Mouse (Mus musculus) cerebellum, adult 9-10 months (tissue): ENCODE data around the gene Mfsd8.
"Not testable (repeated sequence)": the region's sequence is repeated elsewhere in the genome, so short reads cannot be mapped to it uniquely, and the experiment has no call there.

Experiments
- DNase-seq: peaks from one replicate; pipeline ENCODE4 v3.0.0; 2022

The Mfsd8 gene

DNA sequence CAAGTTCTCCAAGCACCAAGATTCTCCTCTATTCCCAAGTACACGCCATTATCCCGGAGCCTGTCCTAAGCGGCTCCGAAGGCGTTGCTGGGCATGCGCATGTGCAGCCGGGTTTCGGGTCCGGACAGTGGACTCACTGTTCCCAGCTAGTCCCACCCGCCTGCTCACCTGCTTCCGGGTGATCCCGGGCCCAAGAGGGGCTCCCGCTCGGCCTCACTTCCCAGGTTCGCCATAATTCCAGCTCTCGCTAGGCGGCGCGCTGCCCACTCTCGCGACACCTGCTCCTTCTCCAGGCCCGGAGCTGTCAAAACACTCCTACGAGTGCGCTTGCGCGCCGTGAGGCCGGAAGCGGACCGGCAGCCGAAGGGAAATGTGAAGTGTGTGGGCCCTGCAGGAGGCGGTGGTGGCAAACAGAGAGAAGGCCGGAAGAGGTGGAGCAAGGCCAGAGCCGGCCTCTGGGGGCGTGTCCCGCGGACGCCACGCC is at the start of gene Mfsd8:
TSS of gene Mfsd8 (minus strand) at position 414 of the 484 bp plus-strand sequence.
- DNase-seq: peak; percentile 99

- DNase-seq: not testable (repeated sequence)
These were observed 47.6 kb upstream of the Mfsd8 start for GRCm38 (mm10) chr3:40894336-40894735.

DNA sequence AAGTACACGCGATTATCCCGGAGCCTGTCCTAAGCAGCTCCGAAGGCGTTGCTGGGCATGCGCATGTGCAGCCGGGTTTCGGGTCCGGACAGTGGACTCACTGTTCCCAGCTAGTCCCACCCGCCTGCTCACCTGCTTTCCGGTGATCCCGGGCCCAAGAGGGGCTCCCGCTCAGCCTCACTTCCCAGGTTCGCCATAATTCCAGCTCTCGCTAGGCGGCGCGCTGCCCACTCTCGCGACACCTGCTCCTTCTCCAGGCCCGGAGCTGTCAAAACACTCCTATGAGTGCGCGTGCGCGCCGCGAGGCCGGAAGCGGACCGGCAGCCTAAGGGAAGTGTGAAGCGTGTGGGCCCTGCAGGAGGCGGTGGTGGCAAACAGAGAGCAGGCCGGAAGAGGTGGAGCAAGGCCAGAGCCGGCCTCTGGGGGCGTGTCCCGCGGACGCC is 47.2 kb upstream of the Mfsd8 start:
- DNase-seq: peak; percentile 100

- not testable (repeated sequence) for DNase-seq
These were observed 6.5 kb upstream of the Mfsd8 start for GRCm38 (mm10) chr3:40853123-40853738.

DNA sequence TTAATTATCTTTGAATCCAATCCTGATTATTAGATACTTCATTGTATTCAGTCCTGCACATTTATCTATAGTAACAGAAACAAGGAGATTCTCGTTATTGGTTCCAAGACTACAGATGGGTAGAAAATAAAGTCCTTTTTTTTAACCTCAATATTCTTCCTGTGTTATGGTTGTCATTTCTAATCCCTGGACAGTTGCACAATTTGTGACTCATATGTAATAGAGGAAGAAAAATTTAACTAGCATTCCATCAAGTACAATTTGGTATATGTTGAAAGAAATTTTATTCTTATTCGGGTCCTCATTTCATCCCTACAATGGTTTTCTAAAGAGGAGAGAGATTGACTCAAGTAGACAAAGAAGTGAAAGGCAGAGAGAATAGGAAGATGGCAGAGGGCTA is 1.2 kb upstream of the Mfsd8 start:
- DNase-seq: not testable (repeated sequence)

DNA sequence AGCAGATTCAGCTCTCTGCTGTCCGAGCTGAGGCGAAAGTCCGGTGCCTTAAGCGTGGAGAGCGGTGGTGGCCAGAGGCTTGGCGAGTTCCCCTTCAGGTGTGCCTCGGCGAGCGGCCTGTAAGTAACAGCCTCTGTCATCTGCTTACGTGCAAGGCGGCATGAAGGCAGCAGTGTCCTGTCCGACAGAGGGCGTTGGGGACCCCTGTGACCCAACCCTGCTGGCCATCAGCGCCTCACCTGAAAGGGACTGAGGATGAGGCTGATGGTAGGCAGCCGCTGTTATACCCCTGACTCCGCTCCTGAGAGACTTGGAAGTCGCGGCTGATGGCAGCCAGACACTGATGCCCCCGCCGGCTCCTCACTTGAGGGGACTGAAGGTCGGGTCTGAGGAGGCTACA is 332 bp upstream of the Mfsd8 start:
- DNase-seq: peak; percentile 89

DNA sequence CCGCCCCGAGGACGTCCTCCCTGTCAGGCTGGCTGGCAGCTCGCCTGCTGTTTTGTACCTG is 101 bp upstream of the Mfsd8 start, which contains the start of gene Abhd18:
TSS of gene Abhd18 (plus strand) at position 14 of the 61 bp plus-strand sequence.
- not testable (repeated sequence) for DNase-seq

- peak; percentile 55 for DNase-seq
These were observed 1.2 kb downstream of the Mfsd8 start for GRCm38 (mm10) chr3:40845521-40845920.

DNA sequence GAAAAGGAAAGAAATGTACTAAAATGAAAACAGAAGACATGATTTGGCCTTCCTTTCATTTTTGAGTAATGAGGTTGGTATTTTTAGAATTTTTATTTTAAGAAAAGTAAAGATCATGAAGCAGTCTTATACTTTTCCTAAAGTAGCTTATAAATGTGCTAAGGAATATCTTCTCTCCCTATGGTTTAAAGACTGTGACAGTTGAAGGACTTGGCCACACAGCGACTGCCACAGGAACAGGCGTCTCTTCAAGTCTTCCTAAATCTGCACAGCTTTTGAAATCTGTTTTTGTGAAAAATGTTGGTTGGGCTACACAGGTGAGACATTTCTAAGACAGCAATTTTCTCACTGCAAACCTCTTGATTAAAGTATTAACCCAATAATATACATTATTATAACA is 33.4 kb downstream of the Mfsd8 start:
- no peak for DNase-seq

DNA sequence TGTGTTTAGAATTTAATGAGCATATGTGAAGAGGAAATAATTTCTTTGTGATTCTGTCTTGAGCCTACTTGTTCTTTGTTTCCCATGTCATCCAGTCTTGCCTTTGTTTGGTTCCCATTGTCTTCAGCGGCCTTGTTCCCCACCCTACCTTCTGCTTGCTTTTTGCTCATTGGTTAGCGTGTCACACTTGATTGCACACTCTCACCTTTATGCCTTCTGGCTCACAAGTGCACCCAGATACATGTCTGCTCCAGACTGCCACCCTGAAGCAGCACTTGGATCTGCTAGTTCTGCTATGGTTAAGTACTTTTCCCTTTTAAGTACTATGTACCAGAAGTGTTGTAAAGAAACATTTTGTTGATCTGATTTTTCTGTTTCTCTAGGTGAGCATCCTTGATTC is 36.8 kb downstream of the Mfsd8 start:
- no peak for DNase-seq

GRCm38 (mm10) chr3:40808686-40809085 is 38.0 kb downstream of the Mfsd8 start:
- no peak for DNase-seq

DNA sequence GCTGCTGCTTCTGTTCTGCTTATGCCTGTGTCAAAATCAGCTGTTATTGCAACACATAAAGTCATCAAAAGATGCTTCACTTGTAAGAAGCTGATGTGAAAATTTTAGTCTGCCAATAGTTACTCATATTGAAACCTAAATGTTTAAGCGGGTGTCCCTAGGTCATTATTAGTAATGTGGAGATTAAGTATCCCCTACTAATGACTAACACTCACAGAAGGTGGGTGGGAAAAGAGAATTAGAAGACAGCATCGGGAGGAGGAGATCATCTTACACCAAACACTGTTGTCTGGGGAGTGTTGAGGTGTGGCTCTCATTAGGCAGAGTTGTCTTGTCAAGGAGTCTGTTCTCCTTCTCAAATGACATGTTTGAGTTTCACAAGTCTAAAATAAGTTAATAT is 39.8 kb downstream of the Mfsd8 start:
- no peak for DNase-seq

DNA sequence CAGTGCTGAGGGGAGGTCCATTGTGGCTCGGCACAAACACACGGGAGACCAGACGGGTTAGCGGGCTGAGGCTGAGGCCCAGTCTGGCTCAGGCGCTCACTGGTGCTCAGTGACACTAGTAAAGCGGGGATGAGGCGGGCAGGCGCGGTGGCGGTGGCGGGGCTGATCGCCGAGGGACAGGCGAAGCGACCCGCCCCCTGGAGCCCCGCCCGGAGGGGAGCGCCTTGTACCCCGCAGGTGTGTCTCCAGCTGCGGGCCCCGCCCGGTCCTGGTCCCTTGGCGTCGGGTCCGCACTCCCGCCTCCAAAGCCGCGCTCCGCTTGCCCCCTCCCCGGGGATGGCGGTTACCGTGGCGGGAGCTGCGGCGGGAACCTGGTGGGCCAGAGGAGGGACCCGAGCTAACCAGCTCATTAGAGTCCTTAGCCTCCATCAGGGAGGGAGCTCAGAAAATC is 46.3 kb downstream of the Mfsd8 start:
- no peak for DNase-seq

DNA sequence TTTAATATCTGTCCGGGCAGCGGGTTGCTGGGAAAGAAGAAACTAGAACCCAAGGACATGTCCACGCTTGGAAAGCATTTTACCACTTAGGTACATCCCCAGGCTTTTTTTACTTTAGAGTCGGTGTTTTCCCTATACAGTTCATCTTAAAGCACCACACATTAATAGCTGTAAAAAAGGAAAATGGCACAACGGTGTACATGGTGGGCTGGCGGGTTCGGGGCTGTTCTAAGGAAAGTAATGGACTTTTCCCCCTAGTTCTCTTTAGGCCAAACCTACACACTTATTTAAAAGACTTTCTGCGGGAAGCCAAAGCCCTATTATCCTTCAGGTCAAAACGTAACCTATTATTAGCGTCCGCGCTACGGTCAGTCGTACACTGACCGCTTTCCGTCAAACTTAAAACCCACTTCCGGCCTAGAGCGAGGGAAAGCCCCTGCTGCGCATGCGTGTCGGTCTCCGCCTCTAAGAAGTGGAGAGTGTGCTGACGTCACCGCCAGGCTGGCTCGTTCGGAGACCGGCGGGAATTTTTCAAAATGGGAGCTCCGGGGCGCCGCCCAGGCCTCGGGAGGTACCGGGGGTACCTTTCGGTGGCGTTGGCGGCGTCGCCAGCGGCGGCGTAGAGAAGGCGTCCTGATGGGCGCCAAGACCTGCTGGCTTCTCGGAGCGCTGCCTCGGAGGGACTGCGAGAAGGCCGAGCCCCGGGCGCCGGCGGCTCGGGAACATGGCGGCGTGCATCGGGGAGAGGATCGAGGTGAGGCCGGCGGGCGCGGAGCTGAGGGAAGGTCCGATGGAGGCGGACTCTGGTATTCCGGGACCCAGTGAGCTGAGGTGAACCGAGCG is 46.9 kb downstream of the Mfsd8 start, which contains the start of gene Plk4:
TSS of gene Plk4 (plus strand) at position 490 of the 843 bp plus-strand sequence.
- DNase-seq: peak; percentile 94

DNA sequence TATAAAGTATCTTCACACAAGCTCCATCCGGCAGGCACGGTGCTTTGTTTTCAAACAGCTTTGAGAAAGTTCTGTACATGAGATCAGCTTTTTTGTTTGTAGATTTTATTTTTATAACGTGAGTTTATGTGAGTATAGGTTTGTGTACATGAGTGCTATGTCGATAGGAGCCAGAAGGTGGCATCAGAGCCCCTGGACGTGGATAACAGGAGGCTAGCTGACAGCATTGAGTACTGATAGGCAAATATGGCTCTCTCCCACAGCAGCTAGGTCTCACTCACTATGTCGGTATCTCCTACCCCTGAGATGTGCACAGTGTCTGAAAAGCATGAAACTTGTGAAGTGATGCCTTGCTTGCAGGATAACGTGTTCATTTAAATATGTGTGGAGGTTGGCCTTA is 48.2 kb downstream of the Mfsd8 start:
- peak; percentile 34 for DNase-seq

GRCm38 (mm10) chr3:40798054-40798453 is 48.6 kb downstream of the Mfsd8 start:
- no peak for DNase-seq

DNA sequence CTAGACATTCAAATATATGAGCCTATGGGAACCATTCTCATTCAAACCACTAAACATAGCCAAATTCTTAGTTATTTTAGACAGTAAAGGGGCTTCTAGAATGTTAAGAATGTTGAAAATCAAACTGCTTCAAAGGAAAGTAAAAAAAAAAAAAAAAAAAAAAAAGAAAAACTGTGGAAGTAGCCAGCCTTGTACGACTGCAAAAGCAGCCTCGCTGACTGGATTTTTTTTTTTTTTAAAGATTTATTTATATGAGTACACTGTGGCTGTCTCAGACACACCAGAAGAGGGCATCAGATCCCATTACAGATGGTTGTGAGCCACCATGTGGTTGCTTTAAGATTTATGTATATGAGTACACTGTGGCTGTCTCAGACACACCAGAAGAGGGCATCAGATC is 52.9 kb downstream of the Mfsd8 start:
- no peak for DNase-seq
